Mouse (Mus musculus): ENCODE data around the gene Zap70.
"Not testable (repeated sequence)": the region's sequence is repeated elsewhere in the genome, so short reads cannot be mapped to it uniquely, and the experiment has no call there.

Gene Zap70

DNA sequence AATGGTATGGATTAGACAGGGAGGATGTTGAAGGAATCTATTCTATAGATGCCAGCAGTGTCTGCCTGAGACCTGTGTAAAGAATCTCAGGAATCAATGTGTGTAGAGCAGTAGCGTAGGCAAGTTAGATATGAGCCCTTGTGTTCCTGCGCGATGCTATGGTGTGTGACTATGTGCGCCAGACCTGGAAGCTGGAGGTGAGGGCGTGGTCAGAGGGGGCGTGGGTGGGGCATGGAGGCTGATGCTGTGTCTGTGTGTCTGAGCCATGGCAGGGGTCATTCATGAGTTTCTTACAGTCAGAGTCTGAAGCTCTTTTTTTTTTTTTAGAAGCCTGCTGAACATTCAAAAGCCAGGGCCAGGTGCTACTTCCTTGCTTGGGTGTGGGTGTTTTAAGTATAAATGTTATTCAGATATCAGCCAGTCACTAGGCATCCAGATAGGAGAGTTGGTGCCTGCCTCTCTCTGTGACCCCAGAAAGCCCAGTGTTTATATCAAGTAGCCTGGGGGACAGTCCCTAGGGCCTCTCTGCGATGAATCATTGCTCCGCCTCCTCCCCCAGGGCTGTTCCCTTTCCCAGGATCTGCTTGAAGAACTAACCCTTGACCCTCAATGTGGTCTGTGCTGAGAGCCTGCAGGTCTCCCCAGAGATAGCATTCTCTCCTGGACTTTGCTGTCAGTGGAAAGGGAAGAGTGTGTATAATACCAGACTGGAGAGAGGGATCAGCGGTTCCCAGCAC is 10.8 kb downstream of the Zap70 start:
- DNase-seq (ENCODE audit: low spot score in 2 of 2): no peak

DNA sequence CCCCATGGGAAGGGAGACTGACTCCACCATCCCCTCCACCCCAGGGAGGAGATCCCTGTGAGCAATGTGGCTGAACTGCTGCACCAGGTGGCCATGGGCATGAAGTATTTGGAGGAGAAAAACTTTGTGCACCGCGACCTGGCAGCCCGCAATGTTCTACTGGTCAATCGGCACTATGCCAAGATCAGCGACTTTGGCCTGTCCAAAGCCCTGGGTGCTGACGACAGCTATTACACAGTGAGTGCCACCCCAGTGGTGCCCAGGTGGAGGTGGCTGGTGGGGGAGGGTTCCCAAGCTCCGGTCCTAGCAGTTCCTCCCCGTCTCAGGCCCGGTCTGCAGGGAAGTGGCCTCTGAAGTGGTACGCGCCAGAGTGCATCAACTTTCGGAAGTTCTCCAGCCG is 19.2 kb downstream of the Zap70 start:
- no peak for DNase-seq (ENCODE audit: low spot score in 2 of 2)

DNA sequence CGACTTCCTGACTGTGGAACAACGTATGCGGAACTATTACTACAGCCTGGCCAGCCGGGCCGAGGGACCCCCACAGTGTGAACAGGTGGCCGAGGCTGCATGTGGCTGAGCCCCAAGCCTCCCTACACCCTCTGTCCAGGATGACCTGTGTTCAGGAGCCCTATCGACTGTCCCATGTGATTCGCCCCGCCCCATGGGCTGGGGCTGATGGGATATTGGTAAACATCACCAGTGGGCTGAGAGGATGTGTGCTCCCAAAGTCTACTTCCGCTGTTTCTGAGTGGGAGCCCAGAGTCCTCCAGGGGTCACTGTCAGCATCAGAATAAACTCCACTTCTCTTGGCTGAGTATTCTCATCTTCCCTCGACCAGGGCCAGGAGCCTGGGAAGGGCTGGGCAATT is 20.9 kb downstream of the Zap70 start:
- no peak for DNase-seq (ENCODE audit: low spot score in 2 of 2)

DNA sequence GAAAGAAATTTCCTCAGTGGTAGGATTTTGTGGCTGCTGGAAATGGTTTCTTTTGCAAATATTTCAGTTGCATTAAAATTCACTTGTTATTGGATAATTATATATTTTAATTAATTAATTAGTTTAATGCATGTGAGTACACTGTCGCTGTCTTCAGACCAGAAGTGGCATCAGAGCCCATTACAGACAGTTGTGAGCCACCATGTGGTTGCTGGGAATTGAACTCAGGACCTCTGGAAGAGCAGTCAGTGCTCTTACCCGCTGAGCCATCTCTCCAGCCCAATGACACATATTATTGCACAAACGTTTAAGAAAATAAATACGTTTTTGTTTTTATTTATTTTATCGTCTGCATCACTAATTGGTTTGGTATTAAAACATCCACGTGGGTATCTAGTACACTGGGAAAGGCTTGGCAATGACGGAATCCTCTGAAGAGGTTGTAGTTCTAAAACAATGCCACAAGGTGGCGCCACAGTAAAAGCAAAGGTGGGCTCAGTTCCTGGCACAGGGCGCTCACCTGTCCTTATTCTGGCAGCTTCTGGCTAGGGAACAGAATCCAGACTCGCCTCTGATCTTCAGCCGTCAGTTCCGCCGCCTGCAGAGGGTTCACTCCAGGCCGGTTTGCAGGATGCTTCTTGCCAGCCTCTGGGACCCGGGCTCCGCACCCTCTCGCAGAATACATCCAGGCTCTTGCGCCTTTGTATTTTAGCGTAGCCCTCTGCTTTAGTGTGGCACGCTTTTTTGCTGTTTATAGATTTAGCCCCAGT is 23.0 kb downstream of the Zap70 start:
- DNase-seq (ENCODE audit: low spot score in 2 of 2): peak; percentile 53 to 66

DNA sequence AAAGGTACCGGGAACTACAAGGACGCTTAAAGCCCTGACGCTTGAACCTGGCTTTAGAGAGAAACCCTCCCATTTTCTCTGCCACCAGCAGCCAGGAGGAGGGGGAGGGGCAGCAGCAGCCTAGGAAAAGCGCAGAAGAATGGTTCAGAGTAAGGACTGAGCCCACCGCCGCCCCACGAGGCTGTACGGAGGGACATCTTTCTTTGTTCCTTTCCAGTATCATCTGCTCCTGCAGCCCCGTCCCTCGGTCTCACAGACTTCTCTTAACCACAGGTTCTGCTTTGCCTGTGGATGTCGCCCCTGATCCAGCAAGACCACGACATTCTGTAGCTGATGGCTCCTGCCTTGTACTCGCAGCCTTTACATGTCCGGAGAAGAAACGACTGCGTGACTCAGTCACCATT is 23.6 kb downstream of the Zap70 start:
- peak in 1 of 2 experiments; percentile 12 for DNase-seq (ENCODE audit: low spot score in 2 of 2)

DNA sequence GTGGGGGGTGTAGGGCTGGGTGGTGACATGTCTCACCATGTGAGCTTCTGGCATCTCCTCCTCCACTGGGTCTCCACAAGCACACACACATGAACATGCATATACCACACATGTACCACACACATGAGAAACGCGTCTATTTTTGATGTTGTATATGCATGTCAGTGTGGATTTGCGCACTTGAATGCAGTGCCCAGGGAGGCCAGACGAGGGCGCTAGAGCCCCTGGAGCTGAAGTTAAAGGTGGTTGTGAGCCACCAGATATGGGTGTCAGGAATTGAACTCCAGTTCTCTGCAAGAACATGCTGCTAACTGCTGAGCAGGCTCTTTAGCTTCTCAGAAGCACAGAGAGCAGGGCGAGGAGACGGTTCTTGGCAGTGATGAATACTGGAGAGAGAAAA is 24.8 kb downstream of the Zap70 start:
- DNase-seq (ENCODE audit: low spot score in 2 of 2): no peak

DNA sequence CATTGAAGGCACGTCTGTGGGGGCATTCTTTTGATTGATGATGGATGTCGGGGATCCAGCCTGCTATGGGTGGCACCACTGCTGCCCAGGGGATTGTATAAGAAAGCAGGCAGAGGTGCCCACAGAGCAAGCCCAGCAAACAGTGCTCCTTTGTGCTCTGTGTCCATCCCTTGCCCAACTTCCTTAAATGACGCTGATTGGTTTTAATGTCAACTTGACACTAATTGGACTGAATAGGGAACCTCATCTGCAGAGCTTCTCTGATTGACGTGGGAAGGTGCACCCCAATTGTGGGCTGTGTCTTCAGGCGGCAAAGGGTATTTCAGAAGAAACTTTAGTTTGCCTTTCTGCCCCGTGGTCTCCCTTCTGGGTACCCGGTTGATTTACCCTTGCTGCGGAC is 27.8 kb downstream of the Zap70 start:
- DNase-seq (ENCODE audit: low spot score in 2 of 2): no peak

DNA sequence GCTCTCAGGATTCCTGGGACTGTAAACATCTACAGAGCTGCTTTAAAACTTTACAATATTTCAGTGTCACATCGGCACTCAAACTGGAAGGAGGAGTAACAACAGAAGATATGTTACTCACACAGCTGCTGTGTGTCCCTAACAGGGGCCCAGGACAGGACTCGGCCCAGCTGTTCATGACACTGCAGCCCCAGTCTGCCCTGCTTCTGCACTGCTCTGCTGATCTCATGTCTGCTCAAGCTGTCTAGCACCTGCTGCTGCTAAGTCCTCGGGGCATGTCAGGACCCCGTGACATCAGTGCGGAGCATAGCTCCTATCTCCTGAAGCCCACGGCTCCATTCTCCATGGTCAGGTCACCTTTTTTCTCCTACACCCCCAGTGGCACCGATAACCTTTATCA is 35.1 kb downstream of the Zap70 start:
- no peak for DNase-seq (ENCODE audit: low spot score in 2 of 2)

DNA sequence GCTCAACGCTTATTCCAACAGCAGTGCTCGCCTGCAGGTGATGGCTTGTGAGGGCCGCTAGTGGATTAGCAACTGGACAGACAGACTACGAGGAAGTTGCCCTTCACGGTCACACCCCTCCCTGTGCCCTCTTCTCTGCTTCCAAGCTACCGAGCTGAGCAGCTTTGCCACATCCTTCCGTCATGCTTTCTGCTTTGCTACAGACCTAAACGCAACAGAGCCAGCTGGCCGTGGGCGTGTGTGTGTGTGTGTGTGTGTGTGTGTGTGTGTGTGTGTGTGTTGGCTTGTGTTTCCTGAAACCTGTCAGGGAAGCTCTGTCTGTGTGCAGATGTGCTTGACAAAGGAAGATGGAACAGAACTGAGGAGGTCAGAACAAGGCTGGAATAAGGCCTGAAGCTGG is 35.9 kb downstream of the Zap70 start:
- no peak for DNase-seq (ENCODE audit: low spot score in 2 of 2)

DNA sequence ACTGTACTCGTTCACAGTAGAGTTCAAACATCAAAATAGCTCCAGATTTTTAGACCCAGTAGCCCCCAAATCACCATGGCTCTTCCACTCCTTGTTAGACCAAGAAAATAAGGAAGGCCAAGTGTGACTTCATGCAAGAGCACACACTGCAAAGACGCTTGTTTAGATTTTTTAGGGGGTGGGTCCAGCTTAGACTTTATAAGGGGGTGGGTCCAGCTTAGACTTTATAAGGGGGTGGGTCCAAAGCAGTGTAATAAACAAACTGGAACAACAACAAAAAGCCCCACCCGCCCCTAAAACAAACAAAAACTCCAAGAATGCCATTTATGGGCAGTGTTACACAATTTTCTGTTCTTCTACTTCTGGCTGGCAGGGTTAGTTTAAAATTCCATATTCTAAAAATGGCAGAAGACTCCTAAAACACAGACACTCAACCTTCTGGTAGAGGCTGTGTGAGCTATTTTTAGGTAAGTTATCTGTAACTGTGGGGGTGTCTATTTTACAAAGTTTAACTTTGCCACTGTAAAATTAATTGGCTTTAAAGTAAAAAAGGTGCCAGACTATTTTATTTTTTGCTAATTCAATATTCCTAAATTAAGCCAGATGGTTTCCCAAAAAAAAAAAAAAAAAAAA is 38.9 kb downstream of the Zap70 start:
- no peak for DNase-seq (ENCODE audit: low spot score in 2 of 2)

DNA sequence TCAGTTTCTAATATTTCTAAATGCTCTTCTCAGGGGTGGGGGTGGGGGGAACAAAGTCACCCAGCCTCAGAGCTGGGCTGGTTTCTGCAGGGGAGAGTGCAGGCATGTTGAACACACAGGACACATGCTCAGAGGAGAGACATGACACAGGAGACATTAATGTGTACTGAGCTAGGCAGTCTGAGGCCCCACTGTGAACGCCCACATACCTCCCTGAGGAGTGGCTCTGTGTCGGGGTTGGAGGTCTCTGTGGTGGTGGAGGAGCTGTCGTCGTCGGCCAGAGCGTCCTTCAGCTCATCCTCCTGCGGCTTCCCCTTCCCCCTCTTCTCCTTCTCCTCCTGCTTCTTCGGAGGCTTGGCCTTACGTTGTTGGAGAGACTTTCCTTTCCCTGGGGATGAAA is 42.7 kb downstream of the Zap70 start:
- no peak for DNase-seq (ENCODE audit: low spot score in 2 of 2)

DNA sequence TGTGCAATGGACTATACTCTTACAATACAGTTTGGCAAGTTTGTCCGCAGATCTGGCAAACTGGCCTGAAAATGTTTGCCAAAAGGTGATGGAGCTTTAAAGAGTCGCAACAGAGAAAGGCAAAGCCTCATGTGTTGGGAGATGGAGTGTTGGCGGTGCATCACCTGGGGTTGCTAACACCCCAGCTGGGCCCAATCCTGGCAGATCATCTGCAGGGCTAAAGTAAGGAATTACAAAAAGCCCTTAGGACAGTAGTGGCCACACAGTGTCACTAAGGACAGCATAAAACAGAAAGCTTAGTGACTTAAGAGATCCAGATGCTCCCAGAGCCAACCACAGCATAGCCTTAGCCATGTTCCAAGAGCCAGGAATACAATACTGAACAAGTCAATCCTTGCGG is 43.2 kb downstream of the Zap70 start:
- DNase-seq (ENCODE audit: low spot score in 2 of 2): no peak

DNA sequence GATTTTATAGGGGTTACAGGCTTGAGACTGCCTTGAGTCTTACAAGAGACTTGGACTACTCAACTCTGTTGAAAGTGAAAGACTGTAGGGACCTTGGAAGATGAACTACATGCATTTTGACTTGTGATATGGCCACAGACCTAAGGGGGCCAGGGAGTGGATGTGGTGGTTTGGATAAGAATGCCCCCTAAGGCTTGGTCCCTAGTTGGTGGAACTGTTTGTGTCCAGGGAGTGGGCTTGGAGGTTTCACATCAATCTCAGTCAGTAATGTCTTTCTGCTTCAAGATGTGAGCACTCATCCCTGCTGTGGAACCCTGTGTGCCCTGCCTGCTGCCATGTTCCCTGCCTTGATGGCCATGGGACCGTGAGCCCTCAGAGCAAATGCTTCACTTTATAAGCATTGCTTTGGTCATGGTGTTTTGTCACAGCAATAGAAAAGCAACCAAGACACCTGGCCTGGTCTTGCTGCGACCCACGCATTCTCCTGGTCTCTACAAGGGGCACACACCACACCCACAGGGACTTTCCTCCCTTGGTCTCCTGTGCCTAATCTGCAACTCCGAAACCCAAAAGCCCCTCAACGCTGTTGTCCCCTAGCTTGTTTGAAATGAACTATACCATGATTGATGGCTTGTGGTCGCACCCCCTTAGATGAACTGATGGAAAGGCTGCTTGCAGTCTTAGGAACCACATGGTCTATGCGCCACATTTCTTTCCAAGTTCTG is 44.7 kb downstream of the Zap70 start:
- no peak for DNase-seq (ENCODE audit: low spot score in 2 of 2)

DNA sequence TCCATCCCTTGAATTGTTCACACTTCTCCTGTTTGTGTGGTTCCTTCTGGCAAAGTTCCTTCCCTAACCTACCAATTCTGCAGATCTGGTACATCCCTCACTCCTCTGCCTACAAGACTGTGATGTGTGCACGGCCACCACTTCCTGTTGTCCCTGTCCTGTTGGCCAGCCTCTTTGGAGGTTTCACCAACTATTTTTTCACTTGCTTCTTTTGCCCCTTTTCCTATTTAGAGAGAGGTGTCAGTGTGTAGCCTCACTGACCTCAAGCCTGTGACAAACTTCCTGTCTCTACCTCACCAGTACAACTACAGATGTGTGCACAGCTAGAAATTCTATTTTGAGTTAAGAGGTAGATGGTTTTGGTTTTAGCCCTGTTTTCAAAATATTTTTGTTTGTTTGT is 45.5 kb downstream of the Zap70 start:
- DNase-seq (ENCODE audit: low spot score in 2 of 2): no peak

DNA sequence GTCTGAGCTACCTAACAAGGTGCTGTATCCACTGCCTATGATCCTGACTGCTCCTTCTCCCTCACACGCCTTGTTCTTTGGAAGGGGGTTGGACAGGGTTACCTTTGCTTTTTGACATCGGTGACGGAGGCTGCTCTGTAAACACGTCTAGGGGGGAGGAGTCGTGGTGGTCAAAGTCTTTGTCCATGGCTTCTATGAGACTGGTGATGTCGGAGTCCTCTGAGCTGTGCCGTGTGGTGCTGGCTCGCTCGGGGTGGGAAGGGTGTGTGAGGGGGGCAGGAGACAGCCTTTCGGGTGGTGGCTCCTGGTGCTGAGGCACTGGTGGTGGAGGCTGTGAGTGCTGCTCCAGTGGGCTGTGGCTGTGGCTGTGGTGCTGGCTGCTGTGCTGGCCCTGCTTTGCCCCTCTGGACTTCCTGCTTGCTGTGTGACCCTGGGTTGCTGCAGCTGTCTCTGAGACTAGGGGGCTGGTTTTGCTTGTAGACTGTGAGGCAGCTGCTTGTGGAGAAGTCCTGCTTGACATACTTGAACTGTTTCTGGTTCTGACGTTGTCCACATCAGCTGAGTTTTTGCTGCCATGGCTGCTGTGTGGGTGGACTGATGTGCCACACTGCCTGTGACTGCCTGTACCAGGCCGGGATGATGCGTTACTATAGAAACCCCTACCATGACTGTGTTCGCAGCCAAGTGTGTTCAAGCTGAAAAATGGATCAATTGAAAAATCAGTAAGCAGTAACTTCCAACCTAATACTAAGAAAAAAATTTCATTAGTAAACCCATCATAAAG is 46.4 kb downstream of the Zap70 start:
- DNase-seq (ENCODE audit: low spot score in 2 of 2): no peak

DNA sequence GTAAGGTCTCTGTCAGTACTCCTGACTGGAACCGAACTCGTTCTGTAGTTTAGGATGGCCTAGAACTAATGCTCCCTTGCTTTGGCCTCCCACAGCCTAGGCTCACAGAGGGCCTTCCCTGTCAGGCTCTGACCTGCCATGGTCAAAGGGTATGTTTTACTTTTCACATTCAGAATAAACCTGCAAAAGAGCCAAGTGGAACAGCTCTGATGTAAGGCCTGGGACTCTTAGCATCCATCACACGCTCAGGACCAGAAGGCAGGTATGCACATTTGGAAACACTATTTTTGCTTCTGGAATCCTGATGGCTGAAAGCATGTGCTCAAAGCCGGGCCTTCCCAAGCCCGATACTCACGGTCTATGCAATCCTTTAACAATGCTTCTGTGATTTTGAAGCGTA is 50.2 kb downstream of the Zap70 start:
- no peak for DNase-seq (ENCODE audit: low spot score in 2 of 2)

DNA sequence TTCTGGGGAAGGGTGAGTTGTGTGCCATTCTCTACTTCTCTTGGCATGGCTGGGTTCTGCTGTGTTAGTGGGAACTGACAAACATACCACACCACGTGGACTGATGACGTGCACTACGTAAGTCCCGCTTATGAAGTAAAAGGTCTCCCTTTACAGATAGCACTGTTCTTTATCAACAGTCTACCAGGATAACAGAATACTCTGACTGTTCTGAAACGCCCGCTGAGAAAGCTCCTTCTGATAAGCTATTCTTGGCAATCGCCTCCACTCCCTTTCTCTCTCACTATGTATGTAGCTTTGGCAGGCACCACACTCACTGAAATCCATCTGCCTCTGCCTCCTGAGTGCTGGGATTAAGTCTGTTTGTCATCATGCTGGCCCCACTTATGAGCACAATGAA is 51.8 kb downstream of the Zap70 start:
- no peak for DNase-seq (ENCODE audit: low spot score in 2 of 2)

DNA sequence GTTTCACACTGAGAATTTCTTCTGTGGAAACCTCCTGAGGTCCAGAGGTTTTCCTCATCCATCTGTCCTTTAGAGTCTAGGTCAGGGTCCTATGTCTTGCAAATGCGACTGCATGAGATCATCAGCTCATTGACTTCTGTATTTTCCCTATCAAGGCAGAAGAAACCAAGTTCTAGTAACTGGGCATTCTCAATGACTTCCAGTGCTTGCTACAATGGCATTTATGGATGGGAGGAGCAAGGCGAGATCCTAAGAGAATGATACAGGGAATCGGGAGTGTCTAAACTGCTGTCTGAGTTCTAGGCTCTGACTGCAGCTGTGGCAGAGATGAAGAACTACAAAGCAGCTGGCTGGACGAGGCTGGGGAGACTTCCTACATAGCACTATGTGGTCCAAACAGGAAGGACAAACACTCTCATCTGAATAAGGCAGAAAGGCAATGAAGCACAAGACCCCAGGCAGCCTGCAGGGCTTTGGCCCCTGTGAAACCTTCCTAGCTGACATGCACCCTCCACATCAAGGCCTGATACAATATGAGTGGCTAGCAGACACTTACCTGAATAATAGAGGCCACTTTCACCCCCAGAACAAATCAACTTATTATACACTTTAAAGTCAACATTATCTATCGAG is 52.8 kb downstream of the Zap70 start:
- DNase-seq (ENCODE audit: low spot score in 2 of 2): no peak

DNA sequence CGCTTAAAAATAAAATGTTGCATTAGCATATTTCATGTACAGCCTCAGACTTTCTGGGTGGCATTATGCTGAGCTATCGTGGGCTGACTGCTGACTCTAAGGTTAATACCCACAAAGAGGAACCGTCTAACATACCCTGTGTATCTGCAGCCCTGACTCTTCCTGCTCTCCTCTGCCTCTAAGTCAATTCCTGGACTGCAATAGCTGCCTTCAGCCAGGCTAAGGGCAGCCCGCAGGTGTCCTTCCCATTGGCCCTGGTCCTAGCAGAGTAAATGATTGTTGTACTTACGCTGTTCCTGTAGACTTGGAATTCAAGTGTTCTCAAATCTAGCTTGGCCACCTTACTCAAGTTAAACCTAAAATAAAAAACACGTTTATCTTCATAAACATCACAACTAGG is 53.6 kb downstream of the Zap70 start:
- no peak for DNase-seq (ENCODE audit: low spot score in 2 of 2)

DNA sequence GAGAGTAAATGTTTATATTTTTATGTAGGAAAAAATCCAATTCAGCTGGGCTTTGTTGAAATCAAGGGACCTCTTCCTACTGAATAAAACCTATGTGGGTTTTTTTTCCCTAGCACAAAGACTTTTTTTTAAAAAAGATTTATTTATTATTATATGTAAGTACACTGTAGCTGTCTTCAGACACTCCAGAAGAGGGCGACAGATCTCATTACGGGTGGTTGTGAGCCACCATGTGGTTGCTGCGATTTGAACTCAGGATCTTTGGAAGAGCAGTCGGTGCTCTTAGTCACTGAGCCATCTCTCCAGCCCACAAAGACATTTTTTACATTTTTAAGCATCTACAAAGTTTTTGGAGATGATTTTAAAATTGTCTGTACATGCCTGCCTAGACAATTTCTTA is 60.3 kb downstream of the Zap70 start:
- DNase-seq (ENCODE audit: low spot score in 2 of 2): not testable (repeated sequence)

DNA sequence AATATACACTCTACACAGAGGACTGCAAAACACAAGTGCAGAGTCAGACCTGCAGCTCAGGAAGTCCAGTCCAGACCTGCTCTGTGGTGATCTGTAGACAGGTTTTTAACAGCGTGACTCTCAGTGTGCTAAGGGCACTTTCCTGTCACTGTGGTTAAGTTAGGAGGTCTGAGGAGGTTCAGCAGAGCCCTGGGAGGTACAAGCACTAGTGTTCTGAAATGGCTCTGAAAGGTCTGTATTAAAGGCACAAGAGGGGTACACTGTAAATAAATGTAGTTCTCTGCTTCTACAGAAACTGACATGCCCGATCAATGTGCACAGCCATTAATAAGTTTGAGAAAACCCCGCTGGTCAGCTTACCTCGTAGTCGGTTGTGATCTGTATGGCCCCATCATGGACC is 62.8 kb downstream of the Zap70 start:
- peak in 1 of 2 experiments; percentile 12 for DNase-seq (ENCODE audit: low spot score in 2 of 2)
